Mouse (Mus musculus) neural tube, embryonic 14.5 days (tissue): ENCODE data around the gene Ubap2. TPM values are rescaled to one million over a fixed set of nuclear protein-coding genes. Genes with fewer than 3 reads are reported as not detected.
A peak's percentile ranks its signal among the peaks of the same experiment; 100 is the strongest.

Experiments used
- ATAC-seq: fragments of 200-750 bp; cut with Nextera tagmentation; 2 replicates; pipeline ENCODE4 v1.8.0; 2017; ENCODE audit warnings: low read depth, mild to moderate bottlenecking, moderate TSS enrichment, moderate library complexity
- H3K27ac ChIP-seq: fragments of 300-500 bp; sonication (generic); 2 replicates; pipeline ENCODE4 v1.5.1; 2014; ENCODE audit warnings: low read depth, mild to moderate bottlenecking, control low read depth, low read length, moderate library complexity, mixed read lengths
- H3K27me3 ChIP-seq: fragments of 300-500 bp; sonication (generic); 2 replicates; pipeline ENCODE4 v1.6.1; 2014; ENCODE audit warnings: low read length; ENCODE audit not compliant: control insufficient read depth, insufficient read depth
- H3K36me3 ChIP-seq: fragments of 300-500 bp; sonication (generic); 2 replicates; pipeline ENCODE4 v1.6.1; 2014; ENCODE audit warnings: low read length, mixed read lengths; ENCODE audit not compliant: control insufficient read depth, insufficient read depth
- H3K4me1 ChIP-seq: fragments of 300-500 bp; sonication (generic); 2 replicates; pipeline ENCODE4 v1.6.1; 2014; ENCODE audit warnings: low read length; ENCODE audit not compliant: control insufficient read depth, insufficient read depth
- H3K4me2 ChIP-seq: fragments of 300-500 bp; sonication (generic); 2 replicates; pipeline ENCODE4 v1.6.1; 2014; ENCODE audit warnings: mild to moderate bottlenecking, low read depth, low read length, control low read depth
- H3K4me3 ChIP-seq: fragments of 300-500 bp; sonication (generic); 2 replicates; pipeline ENCODE4 v1.5.1; 2014; ENCODE audit warnings: low read depth, low read length, control low read depth, mixed read lengths
- H3K9ac ChIP-seq: fragments of 300-500 bp; sonication (generic); replicated peaks from 2 replicates; pipeline ENCODE4 v1.6.1; 2014; ENCODE audit warnings: low read depth, mild to moderate bottlenecking, control low read depth, low read length, mixed read lengths
- H3K9me3 ChIP-seq: fragments of 300-500 bp; sonication (generic); 2 replicates; pipeline ENCODE4 v1.6.1; 2016; ENCODE audit warnings: low read length; ENCODE audit not compliant: control insufficient read depth
- WGBS: fragments of 180-500 bp; shearing (Covaris S2); extraction: QIAGEN DNeasy Blood & Tissue Kit; methylation state at CpG from one replicate; pipeline ENCODE4 v1.1.7; 2014; 5-methylcytosine and 5-hydroxymethylcytosine counted together
- polyA plus RNA-seq: library from polyadenylated mRNA; unstranded; fragments of >200 nt; fragmentation: Nextera tagmentation; extraction: Ambion mirVana; gene quantifications from 2 replicates; pipeline ENCODE4 v1.2.1, GENCODE M21; 2014

The Ubap2 gene
- polyA plus RNA-seq, 1 experiment from 2014 or later, result 41.2 TPM

DNA sequence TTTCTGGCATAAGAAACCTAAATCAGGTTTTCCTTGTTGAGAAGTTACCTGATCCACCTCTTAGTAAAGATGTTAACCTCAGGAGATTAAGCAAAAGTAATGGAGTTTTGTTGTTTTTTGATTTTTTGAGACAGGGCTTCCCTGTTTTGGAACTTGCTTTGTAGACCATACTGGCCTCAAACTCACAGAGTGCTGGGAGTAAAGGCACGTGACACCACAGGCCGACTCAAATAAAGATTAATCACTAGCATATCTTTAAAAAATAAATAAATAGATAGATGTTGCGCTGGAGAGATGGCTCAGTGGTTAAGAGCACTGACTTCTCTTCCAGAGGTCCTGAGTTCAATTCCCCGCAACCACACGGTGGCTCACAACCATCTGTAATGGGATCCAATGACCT lies 983 bp upstream of the Ubap2 start:
- peak overlapping the region; percentile 42; the same call in 1 of the 2 replicates for H3K9ac ChIP-seq
- no peaks in the 10 kb centered on the region for H3K27me3 ChIP-seq
- peak overlapping the region; percentile 61 for H3K4me3 ChIP-seq
- H3K4me1 ChIP-seq, result peaks cover 21% of the 10 kb centered on the region
- peak overlapping the region; percentile 55 for H3K4me2 ChIP-seq
- H3K36me3 ChIP-seq, result no peaks in the 10 kb centered on the region
- no peaks in the 10 kb centered on the region for H3K9me3 ChIP-seq
- 73% methylated on average over 5 of the region's 5 CpGs for whole genome bisulfite sequencing
- no peak overlapping the region for H3K27ac ChIP-seq
- ATAC-seq, result no peak

DNA sequence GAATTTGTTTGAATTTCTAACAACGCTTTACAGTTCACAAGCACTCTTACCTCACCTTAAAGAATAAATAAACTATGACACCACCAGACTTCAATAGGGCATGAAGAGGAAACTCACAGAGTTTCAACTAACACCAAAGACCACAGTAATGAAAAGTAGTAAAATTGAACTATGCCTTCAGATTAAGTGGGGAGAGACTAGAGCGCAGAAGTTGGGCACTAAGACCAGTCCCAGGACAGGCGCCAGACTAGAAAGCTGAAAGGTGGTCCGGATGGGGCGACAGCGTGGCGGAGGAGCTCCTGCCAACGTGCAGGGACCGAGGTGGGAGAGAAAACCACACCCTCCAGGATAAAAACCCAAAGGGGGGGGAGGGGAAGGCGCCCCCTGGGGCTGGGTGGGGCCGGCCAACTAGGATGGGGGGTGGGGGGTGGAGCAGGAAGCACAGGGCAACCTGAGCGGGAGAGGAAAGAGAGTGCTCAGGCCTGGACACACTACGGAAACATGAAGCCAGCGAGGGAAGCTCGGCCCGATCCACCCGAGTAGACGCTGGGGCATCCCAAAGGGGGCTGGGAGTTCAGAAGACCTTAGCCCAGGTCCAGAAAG lies 466 bp downstream of the Ubap2 start:
- WGBS, result under 1% methylated on average over 17 of the region's 18 CpGs

DNA sequence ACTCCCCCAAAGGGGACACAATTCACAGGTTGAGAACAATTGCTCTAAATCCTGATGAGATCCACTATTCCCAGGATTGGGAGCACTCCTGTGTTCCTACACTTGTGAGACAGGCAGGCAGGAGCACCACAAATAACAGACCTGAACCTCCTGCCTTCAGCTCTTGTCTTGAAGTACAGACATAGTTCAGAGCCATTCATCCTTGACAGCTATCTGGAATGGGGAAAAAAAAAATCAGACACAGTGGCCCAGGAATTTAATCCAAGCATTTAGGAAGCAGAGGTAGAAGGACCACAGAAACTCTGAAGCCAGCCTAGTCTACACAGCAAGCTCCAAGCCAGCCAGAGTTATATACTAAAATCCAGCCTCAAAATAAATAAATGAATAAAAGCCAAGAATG lies 6.8 kb downstream of the Ubap2 start:
- Histone ChIP-seq H3K27me3 (no peaks in the 10 kb centered on the region), H3K4me1 (peaks cover 10% of the 10 kb centered on the region), H3K4me2 (no peak overlapping the region), H3K9ac (no peak overlapping the region), H3K27ac (no peak overlapping the region), H3K4me3 (no peak overlapping the region), H3K36me3 (no peaks in the 10 kb centered on the region), H3K9me3 (no peaks in the 10 kb centered on the region)
- ATAC-seq, result no peak

More for the DNA sequence above, 466 bp downstream of the Ubap2 start:
- peak; percentile 72 for ATAC-seq
- peak overlapping the region; percentile 80 for H3K9ac ChIP-seq
- peak overlapping the region; percentile 89 for H3K27ac ChIP-seq
- H3K9me3 ChIP-seq, result no peaks in the 10 kb centered on the region
- H3K4me3 ChIP-seq, result peak overlapping the region; percentile 61
- H3K4me1 ChIP-seq, result peaks cover 21% of the 10 kb centered on the region
- H3K36me3 ChIP-seq, result no peaks in the 10 kb centered on the region
- no peaks in the 10 kb centered on the region for H3K27me3 ChIP-seq
- H3K4me2 ChIP-seq, result peak overlapping the region; percentile 81

DNA sequence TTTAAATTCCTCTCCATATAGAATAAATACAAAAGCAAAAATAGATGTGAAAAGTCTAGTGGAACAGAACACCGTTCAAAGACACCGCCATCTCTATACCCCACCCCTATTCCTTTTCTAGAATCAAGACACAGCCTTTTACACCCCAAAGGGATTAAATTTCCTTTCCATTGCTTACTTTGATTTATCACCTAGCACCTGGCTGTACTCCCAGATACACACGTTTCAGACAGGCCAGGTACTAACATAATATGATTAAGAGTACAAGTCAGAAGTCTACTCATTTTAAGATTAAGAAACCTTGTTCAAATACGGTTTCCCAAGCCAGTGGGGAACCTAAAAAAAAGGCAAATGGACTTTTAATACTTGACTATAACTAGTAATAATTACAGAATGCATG lies 8.6 kb downstream of the Ubap2 start:
- Histone ChIP-seq H3K36me3 (no peaks in the 10 kb centered on the region), H3K4me3 (no peak overlapping the region), H3K27me3 (no peaks in the 10 kb centered on the region), H3K27ac (no peak overlapping the region), H3K4me2 (no peak overlapping the region), H3K4me1 (no peaks in the 10 kb centered on the region), H3K9me3 (no peaks in the 10 kb centered on the region), H3K9ac (no peak overlapping the region)
- ATAC-seq, result no peak
- WGBS, result 86% methylated on average over 4 of the region's 4 CpGs

- no peaks in the 10 kb centered on the region for H3K9me3 ChIP-seq
- no peak overlapping the region for H3K9ac ChIP-seq
- no peaks in the 10 kb centered on the region for H3K36me3 ChIP-seq
- ATAC-seq, result no peak
- no peaks in the 10 kb centered on the region for H3K27me3 ChIP-seq
- H3K4me1 ChIP-seq, result no peaks in the 10 kb centered on the region
- H3K4me2 ChIP-seq, result no peak overlapping the region
- no peak overlapping the region for H3K27ac ChIP-seq
- H3K4me3 ChIP-seq, result no peak overlapping the region
These were observed 14.3 kb downstream of the Ubap2 start for GRCm38 (mm10) chr4:41260691-41261090.

- WGBS, result 81% methylated on average over 4 of the region's 4 CpGs
- Histone ChIP-seq H3K36me3 (no peaks in the 10 kb centered on the region), H3K27ac (no peak overlapping the region), H3K27me3 (no peaks in the 10 kb centered on the region), H3K4me1 (no peaks in the 10 kb centered on the region), H3K4me2 (no peak overlapping the region), H3K9ac (no peak overlapping the region), H3K9me3 (no peaks in the 10 kb centered on the region), H3K4me3 (no peak overlapping the region)
- no peak for ATAC-seq
These were observed 15.9 kb downstream of the Ubap2 start for GRCm38 (mm10) chr4:41259019-41259418.

GRCm38 (mm10) chr4:41257752-41258151 lies 17.2 kb downstream of the Ubap2 start:
- H3K9ac ChIP-seq, result no peak overlapping the region

DNA sequence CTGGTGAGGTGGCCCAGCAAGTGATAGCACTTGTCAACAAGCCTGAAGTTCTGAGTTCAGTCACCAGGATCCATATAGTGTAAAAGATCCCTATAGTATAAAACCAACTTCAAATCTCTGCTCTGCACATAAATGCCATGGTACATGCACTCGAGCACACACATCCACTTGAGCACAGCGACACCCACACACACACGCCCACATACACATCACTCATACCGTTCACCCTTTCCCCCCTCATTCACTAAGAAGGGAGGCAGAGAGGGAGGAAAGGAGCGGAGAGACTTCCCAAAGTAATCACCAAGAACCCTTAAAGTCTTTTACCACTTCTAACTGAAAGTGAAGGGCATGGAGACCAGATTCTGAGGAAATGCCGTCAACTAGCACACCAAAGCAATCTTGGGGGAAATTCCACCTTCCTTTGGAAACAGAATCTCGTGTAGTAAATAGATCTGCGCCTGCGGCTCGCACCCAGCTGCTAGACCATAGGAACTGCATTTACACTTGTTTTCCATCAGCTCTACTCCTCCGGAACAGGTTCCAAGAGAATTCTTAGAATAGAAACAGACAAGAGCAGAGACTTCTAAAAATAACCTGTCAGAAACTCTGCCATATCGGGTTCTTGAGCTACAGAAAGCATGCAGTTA lies 19.3 kb downstream of the Ubap2 start:
- Histone ChIP-seq H3K4me1 (no peaks in the 10 kb centered on the region), H3K36me3 (no peaks in the 10 kb centered on the region), H3K4me3 (no peak overlapping the region), H3K9me3 (no peaks in the 10 kb centered on the region), H3K4me2 (no peak overlapping the region), H3K9ac (no peak overlapping the region), H3K27me3 (no peaks in the 10 kb centered on the region), H3K27ac (no peak overlapping the region)
- no peak for ATAC-seq
- 95% methylated on average over 12 of the region's 12 CpGs for WGBS

More at GRCm38 (mm10) chr4:41257752-41258151, 17.2 kb downstream of the Ubap2 start:
- Histone ChIP-seq H3K4me1 (no peaks in the 10 kb centered on the region), H3K27me3 (no peaks in the 10 kb centered on the region), H3K9me3 (no peaks in the 10 kb centered on the region), H3K4me2 (no peak overlapping the region), H3K27ac (no peak overlapping the region), H3K4me3 (no peak overlapping the region), H3K36me3 (no peaks in the 10 kb centered on the region)
- no peak for ATAC-seq
- WGBS, result 83% methylated on average over 1 of the region's 1 CpGs

DNA sequence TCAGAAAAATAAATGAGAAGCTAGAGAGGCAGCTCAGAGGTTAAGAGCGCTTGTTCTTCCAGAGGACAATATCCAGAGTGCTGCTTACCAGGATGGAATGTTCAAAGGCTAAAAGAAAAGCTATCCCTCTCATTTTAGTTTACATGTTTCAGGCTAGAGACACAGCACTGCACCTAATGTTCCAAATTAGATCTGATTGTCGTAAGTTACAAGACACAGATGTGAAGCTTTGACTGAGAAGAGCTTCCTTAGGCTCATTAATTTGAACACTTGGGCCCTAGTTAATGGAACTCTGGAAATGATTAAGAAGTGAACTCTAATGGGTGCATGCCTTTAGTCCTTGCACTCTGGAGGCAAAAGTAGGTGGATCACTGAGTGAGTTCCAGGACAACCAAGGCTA lies 21.2 kb downstream of the Ubap2 start:
- H3K36me3 ChIP-seq, result no peaks in the 10 kb centered on the region
- H3K4me1 ChIP-seq, result no peaks in the 10 kb centered on the region
- no peak overlapping the region for H3K4me2 ChIP-seq
- ATAC-seq, result no peak
- no peak overlapping the region for H3K4me3 ChIP-seq
- H3K9ac ChIP-seq, result no peak overlapping the region
- no peaks in the 10 kb centered on the region for H3K27me3 ChIP-seq
- H3K9me3 ChIP-seq, result no peaks in the 10 kb centered on the region
- 95% methylated on average over 2 of the region's 2 CpGs for WGBS
- H3K27ac ChIP-seq, result no peak overlapping the region
